Mouse (Mus musculus) urinary bladder, postnatal 25 days (tissue): ENCODE measurements around the gene Phxr2.

ENCODE experiments used
- DNase-seq: peaks from one replicate; pipeline ENCODE4 v3.0.0; 2022; ENCODE audit warnings: low spot score

Gene Phxr2

GRCm38 (mm10) chr10:99089906-99090305, 36.2 kb downstream of the Phxr2 start:
- no peak for DNase-seq

- no peak for DNase-seq
Measured at GRCm38 (mm10) chr10:99086029-99086428, 40.1 kb downstream of the Phxr2 start.

GRCm38 (mm10) chr10:99085240-99085587, 40.9 kb downstream of the Phxr2 start:
- DNase-seq, result no peak

- DNase-seq, result peak; percentile 94
Measured at GRCm38 (mm10) chr10:99084397-99085239, 41.5 kb downstream of the Phxr2 start.

GRCm38 (mm10) chr10:99083431-99084003, 42.6 kb downstream of the Phxr2 start:
- DNase-seq, result no peak

- DNase-seq, result no peak
Measured at GRCm38 (mm10) chr10:99081569-99081990, 44.5 kb downstream of the Phxr2 start.

GRCm38 (mm10) chr10:99078621-99079020, 47.5 kb downstream of the Phxr2 start:
- no peak for DNase-seq

GRCm38 (mm10) chr10:99076113-99076895, 49.8 kb downstream of the Phxr2 start:
- no peak for DNase-seq
